Mouse (Mus musculus): ENCODE results near the gene Cbx2. TPM values are rescaled to one million over a fixed set of nuclear protein-coding genes. Genes with fewer than 3 reads are reported as not detected.
A peak's percentile ranks its signal among the peaks of the same experiment; 100 is the strongest.

Cbx2 gene
- total and polyA plus RNA-seq, 2 experiments, result 2.9 to 3.9 TPM

DNA sequence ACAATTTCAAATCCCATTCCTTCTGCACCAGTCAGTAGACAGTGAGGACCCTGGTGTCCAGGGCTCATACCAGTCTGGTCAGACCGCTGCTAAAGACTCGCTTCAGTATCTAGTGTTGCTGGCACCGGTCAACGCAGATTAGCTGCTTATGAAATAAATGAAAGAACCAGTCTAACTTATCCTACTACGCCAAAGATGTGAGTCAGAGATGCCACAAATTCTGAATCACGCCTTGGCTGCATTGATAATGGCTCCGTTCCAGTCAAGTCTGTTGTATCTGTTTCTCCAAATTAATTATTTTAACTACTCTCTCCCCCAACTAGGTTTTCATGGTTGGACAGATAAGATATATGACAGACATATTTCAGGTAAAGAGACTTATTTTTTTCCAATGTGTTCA is 1.6 kb upstream of the Cbx2 start:
- peaks cover 7% of the 10 kb centered on the region for H3K4me1 ChIP-seq (ENCODE audit: control insufficient read depth, insufficient read depth, low read length)
- no peak overlapping the region for H3K27ac ChIP-seq (replicated peaks; ENCODE audit: insufficient read depth, low read depth, low read length)
- 93% methylated on average over 7 of the region's 7 CpGs for WGBS
- H3K9ac ChIP-seq (ENCODE audit: low read depth, low read length), result no peak overlapping the region
- no peaks in the 10 kb centered on the region for H3K27me3 ChIP-seq (ENCODE audit: control insufficient read depth, insufficient read depth, low read length)
- DNase-seq (ENCODE audit: extremely low read depth, low read depth, low spot score), result no peak
- TF ChIP-seq POLR2A (IDR thresholded peaks at IDR 0.05; ENCODE audit: extremely low read depth, insufficient read depth, low read length), result no peak
- no peak for TF ChIP-seq CTCF (IDR thresholded peaks at IDR 0.05; ENCODE audit: low read depth, low read length)
- peaks cover 8% of the 10 kb centered on the region; the same call in 1 of the 2 replicates for H3K79me2 ChIP-seq (ENCODE audit: control insufficient read depth, insufficient read depth, low read length)
- no peak overlapping the region for H3K4me3 ChIP-seq (ENCODE audit: insufficient read depth, low read depth, low read length)
- H3K36me3 ChIP-seq (ENCODE audit: control insufficient read depth, insufficient read depth, low read length), result no peaks in the 10 kb centered on the region

DNA sequence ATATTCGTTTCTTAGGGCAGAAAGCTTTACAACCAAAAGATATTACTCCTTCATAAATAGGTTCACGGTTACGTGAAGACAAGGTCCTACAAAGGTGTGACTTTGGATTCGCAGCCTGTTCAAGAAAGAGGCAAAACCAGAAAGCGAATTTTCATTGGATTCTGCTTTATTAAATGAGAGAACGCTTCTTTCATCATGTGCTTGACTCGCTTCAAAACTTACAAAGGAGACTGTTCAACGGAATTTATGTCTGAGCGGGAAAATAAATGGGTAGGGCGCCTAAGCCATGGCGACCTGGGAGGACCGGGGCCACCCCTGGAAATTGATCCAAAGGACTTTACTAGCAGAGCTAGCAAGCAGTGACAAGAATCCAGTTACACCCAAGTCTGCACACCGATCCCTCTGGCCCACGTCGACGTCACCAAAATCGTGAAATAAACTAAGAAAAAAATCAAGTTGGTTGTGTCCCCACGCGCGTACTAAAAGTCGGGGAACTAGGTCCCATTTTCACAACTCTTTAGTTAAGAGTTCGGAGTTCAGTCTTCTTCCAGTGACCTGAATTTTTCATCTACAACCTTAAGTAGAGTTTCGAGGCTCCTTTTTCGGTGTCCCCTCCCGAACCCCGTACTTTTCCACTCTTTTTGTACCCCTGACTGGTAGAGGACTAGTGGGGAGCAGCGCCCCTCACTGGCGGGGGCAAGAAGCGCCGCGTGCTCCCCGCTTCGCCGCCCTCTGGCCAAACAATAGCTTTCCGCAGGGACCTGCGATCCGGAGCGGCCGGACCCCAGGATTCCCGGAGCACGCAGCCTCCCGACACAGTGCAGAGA is 481 bp upstream of the Cbx2 start:
- H3K4me3 ChIP-seq (ENCODE audit: insufficient read depth, low read depth, low read length), result peak overlapping the region; percentile 72
- H3K27ac ChIP-seq (replicated peaks; ENCODE audit: insufficient read depth, low read depth, low read length), result no peak overlapping the region; the same call in 1 of the 2 replicates
- peaks cover 3% of the 10 kb centered on the region; the same call in 1 of the 2 replicates for H3K36me3 ChIP-seq (ENCODE audit: control insufficient read depth, insufficient read depth, low read length)
- DNase-seq (ENCODE audit: extremely low read depth, low read depth, low spot score), result peak; percentile 36
- H3K27me3 ChIP-seq (ENCODE audit: control insufficient read depth, insufficient read depth, low read length), result no peaks in the 10 kb centered on the region
- H3K4me1 ChIP-seq (ENCODE audit: control insufficient read depth, insufficient read depth, low read length), result peaks cover 7% of the 10 kb centered on the region
- WGBS, result 7% methylated on average over 42 of the region's 42 CpGs
- peak overlapping the region; percentile 74 for H3K9ac ChIP-seq (ENCODE audit: low read depth, low read length)
- TF ChIP-seq POLR2A (IDR thresholded peaks at IDR 0.05; ENCODE audit: extremely low read depth, insufficient read depth, low read length), result no peak
- TF ChIP-seq CTCF (IDR thresholded peaks at IDR 0.05; ENCODE audit: low read depth, low read length), result peak; percentile 54
- peaks cover 8% of the 10 kb centered on the region; the same call in 1 of the 2 replicates for H3K79me2 ChIP-seq (ENCODE audit: control insufficient read depth, insufficient read depth, low read length)

DNA sequence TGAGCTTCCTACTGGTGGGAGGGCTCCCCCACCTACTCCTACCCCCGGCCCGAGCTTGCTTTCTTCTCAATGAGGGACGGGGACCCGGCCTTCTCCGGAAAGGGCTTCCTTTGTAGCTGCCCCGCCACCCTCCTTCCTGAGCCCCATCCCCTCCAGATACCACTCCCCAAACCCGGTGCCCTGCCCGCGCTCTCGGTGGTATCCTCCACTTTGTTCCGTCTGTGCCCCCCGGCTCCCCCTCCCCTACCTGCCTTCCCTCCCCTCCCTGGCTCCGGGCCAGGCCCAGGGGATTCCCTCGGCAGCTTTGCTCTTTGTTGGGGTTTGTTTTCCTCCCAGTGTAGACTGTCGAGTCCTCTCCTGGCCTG is 836 bp downstream of the Cbx2 start:
- 3% methylated on average over 15 of the region's 15 CpGs for WGBS
- Histone ChIP-seq H3K4me1 (ENCODE audit: control insufficient read depth, insufficient read depth, low read length) (peaks cover 7% of the 10 kb centered on the region), H3K79me2 (ENCODE audit: control insufficient read depth, insufficient read depth, low read length) (peaks cover 8% of the 10 kb centered on the region; the same call in 1 of the 2 replicates), H3K9ac (ENCODE audit: low read depth, low read length) (peak overlapping the region; percentile 93), H3K27me3 (ENCODE audit: control insufficient read depth, insufficient read depth, low read length) (no peaks in the 10 kb centered on the region), H3K4me3 (ENCODE audit: insufficient read depth, low read depth, low read length) (peak overlapping the region; percentile 96), H3K27ac (replicated peaks; ENCODE audit: insufficient read depth, low read depth, low read length) (no peak overlapping the region; the same call in 1 of the 2 replicates), H3K36me3 (ENCODE audit: control insufficient read depth, insufficient read depth, low read length) (peaks cover 3% of the 10 kb centered on the region; the same call in 1 of the 2 replicates)
- TF ChIP-seq POLR2A (IDR thresholded peaks at IDR 0.05; ENCODE audit: extremely low read depth, insufficient read depth, low read length) (no peak), CTCF (IDR thresholded peaks at IDR 0.05; ENCODE audit: low read depth, low read length) (no peak)
- no peak for DNase-seq (ENCODE audit: extremely low read depth, low read depth, low spot score)

DNA sequence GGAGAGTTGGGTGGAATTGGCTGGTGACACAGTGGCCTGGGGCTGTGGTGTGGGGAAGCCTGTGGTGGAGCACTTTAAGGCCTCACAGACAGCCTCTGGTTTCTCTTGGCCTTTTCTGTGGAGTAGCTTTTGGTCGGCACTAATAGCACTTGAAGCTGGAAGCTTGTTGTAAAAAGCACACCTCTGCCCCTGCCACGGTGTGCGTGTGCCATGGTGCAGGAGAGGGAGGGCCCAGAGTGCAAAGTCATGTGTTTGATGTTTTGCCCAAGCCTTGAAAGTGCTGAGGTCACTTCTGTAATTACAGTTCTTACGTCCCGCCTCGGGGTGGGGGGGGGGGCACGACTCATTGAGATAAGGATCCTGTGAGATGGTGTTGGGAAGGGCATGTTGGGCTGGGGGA is 1.5 kb downstream of the Cbx2 start:
- 18% methylated on average over 7 of the region's 7 CpGs for WGBS
- Histone ChIP-seq H3K4me3 (ENCODE audit: insufficient read depth, low read depth, low read length) (no peak overlapping the region), H3K36me3 (ENCODE audit: control insufficient read depth, insufficient read depth, low read length) (peaks cover 3% of the 10 kb centered on the region; the same call in 1 of the 2 replicates), H3K27ac (replicated peaks; ENCODE audit: insufficient read depth, low read depth, low read length) (no peak overlapping the region), H3K79me2 (ENCODE audit: control insufficient read depth, insufficient read depth, low read length) (peaks cover 8% of the 10 kb centered on the region; the same call in 1 of the 2 replicates), H3K27me3 (ENCODE audit: control insufficient read depth, insufficient read depth, low read length) (no peaks in the 10 kb centered on the region), H3K4me1 (ENCODE audit: control insufficient read depth, insufficient read depth, low read length) (peaks cover 7% of the 10 kb centered on the region), H3K9ac (ENCODE audit: low read depth, low read length) (no peak overlapping the region)
- peak; percentile 45 for DNase-seq (ENCODE audit: extremely low read depth, low read depth, low spot score)
- TF ChIP-seq POLR2A (IDR thresholded peaks at IDR 0.05; ENCODE audit: extremely low read depth, insufficient read depth, low read length) (no peak), CTCF (IDR thresholded peaks at IDR 0.05; ENCODE audit: low read depth, low read length) (no peak)

DNA sequence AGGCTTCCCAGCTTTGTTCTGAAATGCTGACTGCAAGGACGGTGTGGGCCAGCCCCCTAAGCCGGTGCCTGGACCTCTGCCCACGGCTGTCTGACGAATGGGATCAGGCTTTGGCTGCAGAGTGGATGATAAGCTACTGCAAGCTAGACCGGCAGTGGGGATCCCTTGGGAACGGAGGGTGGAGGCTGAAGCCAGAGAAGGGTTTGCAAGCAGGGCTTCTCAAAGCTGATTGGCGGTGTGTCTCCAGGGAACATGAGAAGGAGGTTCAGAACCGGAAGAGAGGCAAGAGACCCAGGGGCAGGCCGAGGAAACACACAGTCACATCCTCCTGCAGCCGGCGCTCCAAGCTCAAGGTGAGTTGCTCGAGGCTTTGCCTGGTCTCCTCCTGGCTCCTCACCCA is 3.4 kb downstream of the Cbx2 start:
- Histone ChIP-seq H3K36me3 (ENCODE audit: control insufficient read depth, insufficient read depth, low read length) (peaks cover 3% of the 10 kb centered on the region; the same call in 1 of the 2 replicates), H3K27ac (replicated peaks; ENCODE audit: insufficient read depth, low read depth, low read length) (no peak overlapping the region), H3K4me3 (ENCODE audit: insufficient read depth, low read depth, low read length) (no peak overlapping the region), H3K27me3 (ENCODE audit: control insufficient read depth, insufficient read depth, low read length) (no peaks in the 10 kb centered on the region), H3K9ac (ENCODE audit: low read depth, low read length) (no peak overlapping the region), H3K4me1 (ENCODE audit: control insufficient read depth, insufficient read depth, low read length) (peaks cover 7% of the 10 kb centered on the region), H3K79me2 (ENCODE audit: control insufficient read depth, insufficient read depth, low read length) (peaks cover 8% of the 10 kb centered on the region; the same call in 1 of the 2 replicates)
- DNase-seq (ENCODE audit: extremely low read depth, low read depth, low spot score), result no peak
- WGBS, result 89% methylated on average over 12 of the region's 12 CpGs
- no peak for TF ChIP-seq CTCF (IDR thresholded peaks at IDR 0.05; ENCODE audit: low read depth, low read length)
- TF ChIP-seq POLR2A (IDR thresholded peaks at IDR 0.05; ENCODE audit: extremely low read depth, insufficient read depth, low read length), result no peak

Data from liver, adult 2 months (tissue).